Mouse (Mus musculus): ENCODE results near the gene Col23a1. TPM values are rescaled to one million over a fixed set of nuclear protein-coding genes. Genes with fewer than 3 reads are reported as not detected.
A peak's percentile ranks its signal among the peaks of the same experiment; 100 is the strongest.

Gene Col23a1
- polyA plus RNA-seq, 1 experiment, result 1.5 TPM

GRCm38 (mm10) chr11:51446711-51447425 lies 157.1 kb downstream of the Col23a1 start:
- H3K4me1 ChIP-seq (ENCODE audit: control insufficient read depth, insufficient read depth, low read length), result no peaks in the 10 kb centered on the region
- TF ChIP-seq CTCF (conservative IDR thresholded peaks at IDR 0.05; ENCODE audit: insufficient read depth, insufficient read length, low read depth, low read length) (peak; percentile 56), POLR2A (IDR thresholded peaks at IDR 0.05; ENCODE audit: low read depth, low read length) (no peak)
- WGBS, result 32% methylated on average over 6 of the region's 6 CpGs
- H3K27me3 ChIP-seq (replicated peaks; ENCODE audit: control insufficient read depth, insufficient read depth, low read length), result no peaks in the 10 kb centered on the region
- no peaks in the 10 kb centered on the region for H3K36me3 ChIP-seq (ENCODE audit: control insufficient read depth, insufficient read depth, low read length)
- peak; percentile 51 for DNase-seq
- H3K4me3 ChIP-seq (ENCODE audit: insufficient read depth, low read depth, low read length), result no peak overlapping the region
- H3K27ac ChIP-seq (ENCODE audit: insufficient read depth, low read depth, low read length), result no peak overlapping the region

- peak; percentile 36 for DNase-seq
- Histone ChIP-seq H3K27me3 (replicated peaks; ENCODE audit: control insufficient read depth, insufficient read depth, low read length) (no peaks in the 10 kb centered on the region), H3K4me3 (ENCODE audit: insufficient read depth, low read depth, low read length) (no peak overlapping the region), H3K27ac (ENCODE audit: insufficient read depth, low read depth, low read length) (no peak overlapping the region), H3K36me3 (ENCODE audit: control insufficient read depth, insufficient read depth, low read length) (no peaks in the 10 kb centered on the region), H3K4me1 (ENCODE audit: control insufficient read depth, insufficient read depth, low read length) (no peaks in the 10 kb centered on the region)
- WGBS, result 88% methylated on average over 4 of the region's 4 CpGs
- TF ChIP-seq CTCF (conservative IDR thresholded peaks at IDR 0.05; ENCODE audit: insufficient read depth, insufficient read length, low read depth, low read length) (no peak), POLR2A (IDR thresholded peaks at IDR 0.05; ENCODE audit: low read depth, low read length) (no peak)
These were observed 158.5 kb downstream of the Col23a1 start for GRCm38 (mm10) chr11:51448256-51448655.

- H3K4me3 ChIP-seq (ENCODE audit: insufficient read depth, low read depth, low read length), result no peak overlapping the region
- no peaks in the 10 kb centered on the region for H3K27me3 ChIP-seq (replicated peaks; ENCODE audit: control insufficient read depth, insufficient read depth, low read length)
- H3K4me1 ChIP-seq (ENCODE audit: control insufficient read depth, insufficient read depth, low read length), result no peaks in the 10 kb centered on the region
- no peak overlapping the region for H3K27ac ChIP-seq (ENCODE audit: insufficient read depth, low read depth, low read length)
- DNase-seq, result no peak
- WGBS, result 86% methylated on average over 4 of the region's 4 CpGs
- H3K36me3 ChIP-seq (ENCODE audit: control insufficient read depth, insufficient read depth, low read length), result no peaks in the 10 kb centered on the region
- TF ChIP-seq POLR2A (IDR thresholded peaks at IDR 0.05; ENCODE audit: low read depth, low read length), result no peak
- no peak for TF ChIP-seq CTCF (conservative IDR thresholded peaks at IDR 0.05; ENCODE audit: insufficient read depth, insufficient read length, low read depth, low read length)
These were observed 159.0 kb downstream of the Col23a1 start for GRCm38 (mm10) chr11:51448680-51449079.

GRCm38 (mm10) chr11:51449881-51450280 lies 160.2 kb downstream of the Col23a1 start:
- TF ChIP-seq CTCF (conservative IDR thresholded peaks at IDR 0.05; ENCODE audit: insufficient read depth, insufficient read length, low read depth, low read length), result no peak
- no peak for TF ChIP-seq POLR2A (IDR thresholded peaks at IDR 0.05; ENCODE audit: low read depth, low read length)
- 82% methylated on average over 7 of the region's 7 CpGs for WGBS

GRCm38 (mm10) chr11:51451281-51451680 lies 161.6 kb downstream of the Col23a1 start:
- no peak for DNase-seq
- no peaks in the 10 kb centered on the region for H3K36me3 ChIP-seq (ENCODE audit: control insufficient read depth, insufficient read depth, low read length)
- WGBS, result 72% methylated on average over 5 of the region's 5 CpGs
- no peaks in the 10 kb centered on the region for H3K27me3 ChIP-seq (replicated peaks; ENCODE audit: control insufficient read depth, insufficient read depth, low read length)
- H3K4me1 ChIP-seq (ENCODE audit: control insufficient read depth, insufficient read depth, low read length), result no peaks in the 10 kb centered on the region
- H3K27ac ChIP-seq (ENCODE audit: insufficient read depth, low read depth, low read length), result no peak overlapping the region
- no peak overlapping the region for H3K4me3 ChIP-seq (ENCODE audit: insufficient read depth, low read depth, low read length)
- TF ChIP-seq CTCF (conservative IDR thresholded peaks at IDR 0.05; ENCODE audit: insufficient read depth, insufficient read length, low read depth, low read length) (no peak), POLR2A (IDR thresholded peaks at IDR 0.05; ENCODE audit: low read depth, low read length) (no peak)

More at GRCm38 (mm10) chr11:51449881-51450280, 160.2 kb downstream of the Col23a1 start:
- H3K4me1 ChIP-seq (ENCODE audit: control insufficient read depth, insufficient read depth, low read length), result no peaks in the 10 kb centered on the region
- no peak overlapping the region for H3K4me3 ChIP-seq (ENCODE audit: insufficient read depth, low read depth, low read length)
- no peaks in the 10 kb centered on the region for H3K27me3 ChIP-seq (replicated peaks; ENCODE audit: control insufficient read depth, insufficient read depth, low read length)
- no peaks in the 10 kb centered on the region for H3K36me3 ChIP-seq (ENCODE audit: control insufficient read depth, insufficient read depth, low read length)
- no peak overlapping the region for H3K27ac ChIP-seq (ENCODE audit: insufficient read depth, low read depth, low read length)
- DNase-seq, result no peak

GRCm38 (mm10) chr11:51451925-51452324 lies 162.2 kb downstream of the Col23a1 start:
- no peaks in the 10 kb centered on the region for H3K4me1 ChIP-seq (ENCODE audit: control insufficient read depth, insufficient read depth, low read length)
- H3K27ac ChIP-seq (ENCODE audit: insufficient read depth, low read depth, low read length), result no peak overlapping the region

GRCm38 (mm10) chr11:51453742-51454141 lies 164.0 kb downstream of the Col23a1 start:
- H3K27me3 ChIP-seq (replicated peaks; ENCODE audit: control insufficient read depth, insufficient read depth, low read length), result no peaks in the 10 kb centered on the region
- no peak for TF ChIP-seq POLR2A (IDR thresholded peaks at IDR 0.05; ENCODE audit: low read depth, low read length)
- H3K4me3 ChIP-seq (ENCODE audit: insufficient read depth, low read depth, low read length), result no peak overlapping the region
- no peaks in the 10 kb centered on the region for H3K36me3 ChIP-seq (ENCODE audit: control insufficient read depth, insufficient read depth, low read length)
- H3K4me1 ChIP-seq (ENCODE audit: control insufficient read depth, insufficient read depth, low read length), result no peaks in the 10 kb centered on the region
- no peak overlapping the region for H3K27ac ChIP-seq (ENCODE audit: insufficient read depth, low read depth, low read length)
- 83% methylated on average over 9 of the region's 9 CpGs for WGBS
- no peak for DNase-seq

More at GRCm38 (mm10) chr11:51451925-51452324, 162.2 kb downstream of the Col23a1 start:
- no peak for DNase-seq
- Histone ChIP-seq H3K27me3 (replicated peaks; ENCODE audit: control insufficient read depth, insufficient read depth, low read length) (no peaks in the 10 kb centered on the region), H3K36me3 (ENCODE audit: control insufficient read depth, insufficient read depth, low read length) (no peaks in the 10 kb centered on the region), H3K4me3 (ENCODE audit: insufficient read depth, low read depth, low read length) (no peak overlapping the region)
- 50% methylated on average over 7 of the region's 7 CpGs for WGBS
- TF ChIP-seq POLR2A (IDR thresholded peaks at IDR 0.05; ENCODE audit: low read depth, low read length) (no peak), CTCF (conservative IDR thresholded peaks at IDR 0.05; ENCODE audit: insufficient read depth, insufficient read length, low read depth, low read length) (no peak)

All from kidney, adult 2 months (tissue).